Mouse (Mus musculus): ENCODE results near the gene Plcb1. TPM values are rescaled to one million over a fixed set of nuclear protein-coding genes. Genes with fewer than 3 reads are reported as not detected.
A peak's percentile ranks its signal among the peaks of the same experiment; 100 is the strongest.

Plcb1 gene
- total and polyA plus RNA-seq, 3 experiments = 39.3 to 80.4 (median 69.9) TPM

DNA sequence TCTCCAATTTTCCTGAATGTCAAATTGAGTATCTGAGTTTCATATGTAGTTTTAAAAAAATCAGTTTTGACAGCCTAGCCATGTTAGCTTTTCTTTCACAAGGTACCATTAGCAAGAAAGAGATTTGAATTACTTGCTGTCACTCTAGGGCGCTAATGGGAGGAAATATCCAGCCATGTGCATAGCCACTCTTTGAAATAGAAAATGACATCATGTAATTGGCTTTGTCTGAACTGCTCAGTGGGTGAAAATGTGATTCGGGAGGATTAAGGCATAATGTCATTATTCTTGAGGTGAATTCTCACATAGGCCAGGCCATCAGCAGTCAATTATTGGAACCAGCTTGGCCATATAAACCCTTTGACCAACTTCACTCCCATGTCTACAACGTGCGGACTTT lies 285.5 kb downstream of the Plcb1 start:
- no peak for DNase-seq

DNA sequence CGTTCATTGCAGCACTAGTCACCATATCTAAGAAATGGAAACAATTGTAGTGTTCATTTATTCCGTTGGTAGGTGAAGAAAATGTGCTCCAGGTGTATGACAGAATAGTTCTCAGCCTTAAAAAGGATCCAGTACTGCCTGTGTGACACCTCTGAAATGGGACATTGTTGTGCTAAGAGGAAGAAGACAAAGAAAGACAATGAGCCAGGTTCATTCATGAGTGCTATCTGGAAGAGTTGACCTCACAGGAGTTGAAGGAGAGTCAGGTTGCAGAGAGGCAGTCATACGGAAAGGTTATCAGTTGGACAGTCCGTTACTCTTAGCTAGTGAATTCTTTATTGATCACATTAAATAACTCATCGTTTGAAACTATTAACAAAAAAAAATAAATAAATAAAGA lies 286.6 kb downstream of the Plcb1 start:
- DNase-seq = no peak

GRCm38 (mm10) chr2:135073014-135073413 lies 287.1 kb downstream of the Plcb1 start:
- DNase-seq = no peak

DNA sequence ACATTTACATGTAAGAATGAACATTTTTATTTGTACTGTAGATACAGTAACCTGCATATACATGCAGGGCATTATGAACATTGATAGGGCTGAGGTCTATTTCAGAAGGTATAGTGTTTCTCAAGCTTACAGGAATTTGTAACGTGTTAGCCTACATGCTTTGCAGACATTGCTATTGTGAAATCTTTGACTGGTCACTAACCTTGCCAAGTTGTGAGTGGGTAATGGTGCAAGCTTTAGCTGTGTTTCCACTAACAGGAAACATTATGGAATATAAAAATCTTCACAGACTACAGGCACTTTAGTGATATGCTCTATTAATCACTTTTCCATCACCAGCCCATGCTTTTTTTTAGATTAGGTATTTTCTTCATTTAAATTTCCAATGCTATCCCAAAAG lies 289.5 kb downstream of the Plcb1 start:
- DNase-seq = no peak

GRCm38 (mm10) chr2:135092588-135093162 lies 306.8 kb downstream of the Plcb1 start:
- DNase-seq = no peak

DNA sequence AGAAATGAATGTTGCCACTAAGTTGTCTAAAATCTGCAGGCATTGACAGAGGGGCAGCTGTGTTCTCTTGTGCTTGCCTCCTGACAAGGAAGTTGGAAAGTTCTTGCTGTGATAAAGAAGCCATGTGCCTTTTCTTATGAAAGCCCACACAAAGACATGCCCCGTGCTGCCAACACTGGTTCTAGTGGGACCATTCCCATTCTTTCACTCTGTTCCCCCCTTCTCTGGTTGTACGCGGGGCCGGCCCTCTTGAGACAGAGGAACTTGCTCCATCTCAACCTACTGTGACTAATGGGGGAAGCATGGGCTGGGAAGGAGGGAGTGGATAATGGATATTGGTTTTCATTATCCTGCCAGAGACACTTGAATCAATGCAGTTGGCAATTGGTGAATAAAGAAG lies 315.4 kb downstream of the Plcb1 start:
- no peak for DNase-seq

DNA sequence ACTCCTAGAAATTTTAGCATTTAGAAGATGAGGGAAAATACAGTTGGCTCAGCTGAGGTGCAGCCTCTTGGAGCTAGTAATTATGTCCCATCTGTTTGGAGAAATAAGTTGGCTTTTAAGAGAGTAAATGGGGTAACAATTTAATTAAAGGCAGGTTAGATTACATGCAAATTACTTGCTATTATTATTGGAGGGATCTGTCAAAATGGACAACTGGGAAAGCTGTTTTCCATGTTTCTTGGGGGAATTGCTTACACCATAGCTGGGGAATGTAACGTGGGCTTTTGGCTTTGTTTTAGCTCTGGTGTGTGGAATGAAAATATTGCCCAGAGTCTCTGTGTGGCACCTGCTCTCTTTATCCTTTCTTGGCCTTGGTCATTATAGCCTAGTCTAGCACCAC lies 316.1 kb downstream of the Plcb1 start:
- DNase-seq = no peak

DNA sequence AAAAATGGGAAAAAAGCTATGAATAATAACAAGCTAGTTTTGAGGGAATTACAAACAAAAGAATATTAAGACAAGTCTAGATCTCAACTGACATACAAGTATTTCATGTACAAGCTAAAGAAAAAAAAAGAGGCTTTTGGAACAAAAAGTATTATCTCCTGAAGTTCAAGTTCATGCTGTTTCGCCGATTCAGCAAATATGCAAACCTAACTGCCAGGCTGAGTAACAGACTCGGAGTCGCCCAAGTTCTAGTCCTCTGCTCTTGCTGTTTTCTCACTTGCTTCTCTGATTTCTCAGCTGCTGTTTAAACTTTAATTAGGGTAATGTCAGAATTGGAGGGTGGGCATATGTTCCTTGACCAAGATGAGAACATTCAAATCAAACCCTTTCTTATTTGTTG lies 320.8 kb downstream of the Plcb1 start:
- DNase-seq = no peak

DNA sequence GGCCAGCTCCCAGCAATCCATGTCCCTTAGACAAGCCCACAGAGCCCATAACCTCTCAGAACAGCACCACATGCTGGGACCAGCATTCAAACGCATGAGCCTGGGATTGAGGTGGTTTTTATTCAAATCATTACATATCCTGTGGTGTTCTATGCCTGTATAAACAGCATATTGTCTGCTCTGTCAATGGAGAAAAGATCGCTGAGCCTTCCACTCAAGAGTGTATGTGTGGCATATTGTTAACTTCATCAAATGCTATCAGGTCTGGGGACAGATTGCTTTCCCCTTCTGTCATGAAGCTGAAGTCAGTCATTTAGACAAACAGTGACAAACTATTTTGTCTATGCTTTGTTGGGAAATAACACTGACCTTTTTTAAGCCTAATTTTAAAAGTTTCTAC lies 322.7 kb downstream of the Plcb1 start:
- DNase-seq = no peak

DNA sequence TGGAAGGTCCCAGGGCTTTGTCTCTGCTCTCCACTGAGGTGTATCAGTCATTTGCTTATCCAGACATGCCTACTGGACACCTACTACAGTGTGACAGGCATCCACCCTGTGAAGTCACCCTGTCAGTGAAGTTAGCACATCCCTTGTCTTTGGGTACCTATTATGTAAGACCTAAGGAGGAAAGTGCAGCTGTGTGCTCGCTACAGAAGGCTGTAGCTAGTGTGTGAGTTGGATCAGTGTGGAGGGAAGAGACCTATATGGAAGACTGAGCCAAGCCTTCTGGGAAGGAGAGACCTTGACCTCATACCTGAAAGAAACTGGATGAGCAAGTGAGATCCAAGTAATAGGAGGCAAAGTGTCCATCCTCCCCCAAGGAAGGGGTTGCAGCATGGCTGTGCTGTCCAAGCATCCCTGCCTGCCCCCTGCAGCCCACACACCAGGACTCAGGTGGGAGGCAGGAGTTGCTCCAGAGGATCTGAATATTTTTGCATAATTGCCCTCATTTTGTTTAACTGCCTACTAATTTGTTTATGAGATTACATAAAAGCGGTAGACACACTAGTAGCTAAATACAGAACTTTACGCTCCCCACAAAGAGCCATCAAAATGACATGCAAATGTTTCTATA lies 328.7 kb downstream of the Plcb1 start:
- DNase-seq = no peak

GRCm38 (mm10) chr2:135123057-135123456 lies 337.2 kb downstream of the Plcb1 start:
- DNase-seq = no peak

DNA sequence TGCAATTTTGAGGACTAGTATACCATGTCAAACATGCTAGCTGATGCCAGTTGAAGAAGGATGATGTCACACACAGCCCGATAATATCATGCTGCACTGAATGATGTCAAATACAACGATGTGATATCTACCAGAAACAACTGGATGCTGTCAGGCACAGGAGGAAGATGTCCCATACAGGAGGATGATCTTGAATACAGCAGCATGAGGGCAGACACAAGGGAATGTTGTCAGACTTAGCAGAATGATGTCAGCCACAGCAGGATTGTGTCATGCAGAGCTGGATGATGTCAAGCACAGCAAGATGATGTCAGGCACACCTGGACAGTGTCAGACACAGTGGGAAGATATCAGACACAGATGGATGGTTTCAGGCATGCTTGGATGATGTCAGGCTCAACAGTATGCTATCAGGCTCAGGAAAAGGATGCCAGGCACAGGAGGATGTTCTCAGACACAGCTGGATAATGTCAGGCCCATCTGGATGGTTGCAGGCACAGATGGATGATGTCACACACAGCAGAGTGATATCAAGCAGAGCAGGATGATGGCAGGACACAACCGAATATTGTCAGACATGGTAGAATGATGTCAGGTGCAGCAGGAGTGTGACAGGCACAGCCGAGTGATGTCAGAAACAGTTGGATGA lies 338.0 kb downstream of the Plcb1 start:
- no peak for DNase-seq

GRCm38 (mm10) chr2:135140576-135140975 lies 354.7 kb downstream of the Plcb1 start:
- DNase-seq = no peak

DNA sequence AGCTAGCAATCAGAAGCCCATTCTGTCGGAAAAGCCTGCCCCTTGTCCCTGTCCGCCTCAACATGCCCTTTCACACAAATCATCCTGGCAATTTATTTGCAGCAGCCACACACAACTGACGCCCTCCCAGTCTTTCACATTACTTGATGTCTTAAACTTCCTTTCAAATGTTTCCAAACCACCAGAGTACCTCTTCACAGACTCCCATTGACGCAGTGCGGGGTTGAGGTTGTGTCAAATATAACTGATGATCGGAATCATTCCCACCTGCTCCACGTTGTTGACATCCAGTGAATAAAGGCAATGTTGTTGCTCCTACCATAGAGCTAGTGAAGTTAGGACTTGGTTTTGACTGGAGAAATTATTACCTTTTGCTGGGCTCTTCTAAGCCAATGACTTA lies 366.4 kb downstream of the Plcb1 start:
- no peak for DNase-seq

DNA sequence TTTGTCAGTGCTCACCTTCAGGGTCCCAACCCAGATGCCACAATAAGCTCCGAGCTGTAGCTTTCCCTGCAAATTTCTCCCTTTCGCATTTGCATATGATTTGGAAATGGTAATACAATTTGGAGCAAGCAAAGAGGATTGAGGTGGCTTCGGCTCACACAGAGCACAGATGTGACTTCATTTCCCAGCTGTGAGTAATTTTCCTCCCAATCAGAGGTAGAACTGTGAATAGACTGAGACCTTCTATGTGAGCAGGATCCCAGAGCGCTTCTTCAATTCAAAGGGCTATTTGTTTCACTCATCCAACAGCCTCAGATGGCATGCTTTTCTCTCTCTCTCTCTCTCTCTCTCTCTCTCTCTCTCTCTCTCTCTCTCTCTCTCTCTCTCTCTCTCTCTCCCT lies 367.4 kb downstream of the Plcb1 start:
- no peak for DNase-seq

DNA sequence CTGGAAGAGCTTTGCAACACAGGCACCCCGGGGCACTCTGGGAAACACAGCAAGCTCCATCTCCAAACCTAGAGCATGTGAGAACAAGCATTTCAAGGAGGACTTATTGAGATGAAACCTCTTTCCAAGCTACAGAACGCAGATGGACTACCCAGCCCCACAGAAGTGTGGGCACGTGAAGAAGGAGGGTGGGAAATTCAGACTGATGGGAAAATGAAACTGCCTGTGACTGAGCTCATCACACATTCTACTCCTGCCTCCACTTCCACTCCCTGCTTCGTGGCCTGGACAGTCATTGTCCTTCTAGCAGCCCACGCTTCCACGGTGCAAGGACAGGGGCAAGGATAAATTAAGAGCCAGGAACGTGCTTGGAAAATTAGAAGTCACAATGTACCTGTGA lies 370.2 kb downstream of the Plcb1 start:
- peak; percentile 43 for DNase-seq

- peak; percentile 61 for DNase-seq
These were observed 372.1 kb downstream of the Plcb1 start for GRCm38 (mm10) chr2:135157961-135158360.

DNA sequence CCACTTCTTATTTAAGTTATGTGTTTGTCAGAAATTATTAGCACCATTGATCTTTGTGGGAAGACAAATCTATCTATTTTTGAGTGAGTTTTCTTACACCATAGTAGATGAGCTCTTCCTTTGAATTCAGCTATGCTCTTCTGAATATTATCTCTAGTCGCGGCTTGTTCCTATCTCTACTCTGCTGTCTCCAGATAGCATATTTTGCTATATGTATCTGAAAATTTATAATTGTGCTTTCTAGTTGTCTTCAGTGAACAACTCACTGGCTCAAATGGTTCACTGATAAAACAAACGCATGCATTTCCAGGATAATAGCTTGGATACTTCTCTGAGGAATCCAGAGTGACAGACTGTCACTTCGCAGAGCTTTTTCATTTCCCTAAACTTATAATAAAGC lies 375.8 kb downstream of the Plcb1 start:
- no peak for DNase-seq

- DNase-seq = no peak
These were observed 379.6 kb downstream of the Plcb1 start for GRCm38 (mm10) chr2:135165512-135165911.

GRCm38 (mm10) chr2:135175544-135175943 lies 389.7 kb downstream of the Plcb1 start:
- no peak for DNase-seq

DNA sequence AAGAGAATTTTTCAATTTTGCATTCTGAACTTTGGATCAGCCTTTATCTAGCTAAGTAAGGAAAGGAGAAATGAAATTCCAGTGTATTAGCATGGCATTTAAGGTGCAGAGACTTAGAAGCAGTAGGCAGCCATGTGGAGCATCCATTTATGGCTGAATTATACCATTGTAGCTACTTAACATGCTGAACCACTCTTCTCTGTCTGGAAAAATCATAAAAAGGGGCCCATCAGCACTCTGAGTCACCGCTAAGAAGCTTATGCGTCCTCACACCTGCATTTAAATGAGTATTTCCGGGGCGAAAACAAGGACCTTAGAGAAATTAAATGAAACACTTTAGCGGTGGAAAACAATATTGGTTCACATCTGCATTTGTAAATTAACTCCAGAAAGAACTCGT lies 401.8 kb downstream of the Plcb1 start:
- DNase-seq = no peak

GRCm38 (mm10) chr2:135200830-135201229 lies 415.0 kb downstream of the Plcb1 start:
- peak; percentile 11 for DNase-seq

DNA sequence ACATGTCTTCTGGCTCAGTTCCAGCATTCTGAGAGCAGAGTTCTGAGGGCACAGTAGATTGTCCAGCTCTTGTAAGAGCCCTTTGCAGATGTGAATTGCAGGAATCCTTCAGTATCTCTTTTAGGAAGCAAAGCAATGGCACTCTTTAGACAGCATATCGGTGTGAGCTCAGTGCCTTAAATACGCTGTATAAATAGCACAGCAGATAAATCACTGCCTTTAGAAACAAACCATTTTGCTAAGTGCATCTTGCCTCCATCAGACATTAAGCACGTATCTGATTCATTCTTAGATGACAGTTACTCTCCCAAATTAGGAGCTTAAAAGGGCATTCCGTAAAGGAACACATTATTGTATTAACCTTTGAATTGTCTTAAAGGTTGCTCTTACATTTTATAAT lies 416.5 kb downstream of the Plcb1 start:
- no peak for DNase-seq
